10 mouse cellular contexts compared by ENCODE assay signal in the genomic region with DNA sequence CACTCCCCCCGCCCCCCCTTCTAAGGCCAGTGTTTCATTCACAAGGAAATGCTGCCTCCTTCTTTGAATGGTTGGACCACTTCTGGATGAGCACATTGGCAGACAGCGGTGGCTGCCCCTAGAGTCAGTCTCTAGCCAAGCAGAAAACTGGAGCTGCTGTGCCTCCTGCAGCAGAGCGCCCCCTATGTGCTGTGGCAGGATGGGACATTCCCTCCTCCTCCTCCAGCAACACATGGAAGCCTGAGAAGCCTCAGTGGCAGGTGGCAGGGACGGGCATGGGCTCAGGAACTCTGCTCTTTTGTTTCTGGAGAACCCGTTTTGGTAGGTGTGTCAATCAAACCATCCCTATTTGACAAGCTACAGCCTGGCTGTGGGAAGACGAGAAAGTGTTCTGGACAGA. TPM values are rescaled to one million over a fixed set of nuclear protein-coding genes. Genes with fewer than 3 reads are reported as not detected.
DNase-seq lines count a peak whose midpoint lies in the region; ATAC-seq and TF ChIP-seq lines count a peak whose summit lies in the region.
"Had no signal": no experiment of that assay in that cellular context is flagged by ENCODE, and none has a peak within 500 bp of the region (broad histone marks: within the 10 kb centered on the region; RNA-seq: fewer than 3 reads in every experiment).

No protein-coding gene starts in this region.

- peak; percentile 40 for DNase-seq in adrenal gland, postnatal 14 days
- no peak for DNase-seq in adrenal gland, adult 8-10 months
- DNase-seq in NIH3T3 (ENCODE audit: low read depth) = peak; percentile 35
- no peak for DNase-seq in lung, postnatal 0 days (ENCODE audit: low spot score)
- DNase-seq in left cerebral cortex, adult 9 months (ENCODE audit: low spot score in 2 of 2) = no peak

- peaks cover 50% of the 10 kb centered on the region for H3K4me1 ChIP-seq in intestine, embryonic 15.5 days (replicated peaks)
- H3K4me1 ChIP-seq in intestine, embryonic 16.5 days (ENCODE audit: control insufficient read depth, insufficient read depth, low read length) = peaks cover 35% of the 10 kb centered on the region
- peaks cover 18% of the 10 kb centered on the region for H3K4me1 ChIP-seq in lung, postnatal 0 days (ENCODE audit: insufficient read depth, low read depth, low read length)
- peaks cover 57% of the 10 kb centered on the region for H3K4me1 ChIP-seq in neural tube, embryonic 15.5 days

- no peaks in the 10 kb centered on the region for H3K36me3 ChIP-seq in intestine, embryonic 15.5 days
- no peaks in the 10 kb centered on the region for H3K36me3 ChIP-seq in intestine, embryonic 16.5 days (ENCODE audit: control insufficient read depth, insufficient read depth, low read length)
- H3K36me3 ChIP-seq in lung, postnatal 0 days (ENCODE audit: insufficient read depth, low read length) = no peaks in the 10 kb centered on the region
- H3K36me3 ChIP-seq in neural tube, embryonic 15.5 days = no peaks in the 10 kb centered on the region

- H3K4me3 ChIP-seq in intestine, embryonic 15.5 days (replicated peaks) = no peak overlapping the region
- no peak overlapping the region for H3K4me3 ChIP-seq in intestine, embryonic 16.5 days (ENCODE audit: low read length)
- H3K4me3 ChIP-seq in lung, postnatal 0 days (ENCODE audit: low read depth, low read length) = no peak overlapping the region
- no peak overlapping the region for H3K4me3 ChIP-seq in neural tube, embryonic 15.5 days (replicated peaks)

- H3K4me2 ChIP-seq in intestine, embryonic 15.5 days (replicated peaks) = no peak overlapping the region
- H3K4me2 ChIP-seq in intestine, embryonic 16.5 days (ENCODE audit: low read depth, low read length) = no peak overlapping the region
- no peak overlapping the region for H3K4me2 ChIP-seq in lung, postnatal 0 days (replicated peaks; ENCODE audit: low read depth, low read length)
- no peak overlapping the region for H3K4me2 ChIP-seq in neural tube, embryonic 15.5 days

- TF ChIP-seq CTCF in lung, postnatal 0 days (IDR thresholded peaks at IDR 0.05) = peak; percentile 75

- H3K27me3 ChIP-seq in intestine, embryonic 15.5 days (replicated peaks) = no peaks in the 10 kb centered on the region
- H3K27me3 ChIP-seq in intestine, embryonic 16.5 days (replicated peaks; ENCODE audit: control insufficient read depth, insufficient read depth, low read length) = no peaks in the 10 kb centered on the region
- no peaks in the 10 kb centered on the region for H3K27me3 ChIP-seq in lung, postnatal 0 days (replicated peaks; ENCODE audit: insufficient read depth, low read length)
- no peaks in the 10 kb centered on the region for H3K27me3 ChIP-seq in neural tube, embryonic 15.5 days (replicated peaks)

- no peak for ATAC-seq in intestine, embryonic 15.5 days
- ATAC-seq in intestine, embryonic 16.5 days = no peak
- ATAC-seq in lung, postnatal 0 days = no peak
- ATAC-seq in neural tube, embryonic 15.5 days (ENCODE audit: low FRiP score) = no peak

- no peak overlapping the region for H3K9ac ChIP-seq in intestine, embryonic 15.5 days
- no peak overlapping the region for H3K9ac ChIP-seq in intestine, embryonic 16.5 days (ENCODE audit: low read depth, low read length)
- no peak overlapping the region for H3K9ac ChIP-seq in lung, postnatal 0 days (replicated peaks; ENCODE audit: low read depth)
- H3K9ac ChIP-seq in neural tube, embryonic 15.5 days (replicated peaks) = no peak overlapping the region

- H3K27ac ChIP-seq in intestine, embryonic 15.5 days = 0 out of 2 replicates have a peak overlapping the region, but pooled peaks have one; percentile 3
- no peak overlapping the region for H3K27ac ChIP-seq in intestine, embryonic 16.5 days (ENCODE audit: low read length)
- no peak overlapping the region for H3K27ac ChIP-seq in lung, postnatal 0 days (ENCODE audit: low read length)
- no peak overlapping the region for H3K27ac ChIP-seq in neural tube, embryonic 15.5 days (replicated peaks)

- 77% methylated on average over 6 of the region's 6 CpGs for WGBS in intestine, embryonic 15.5 days
- WGBS in intestine, embryonic 16.5 days = 74% methylated on average over 6 of the region's 6 CpGs
- WGBS in lung, postnatal 0 days = 75% methylated on average over 6 of the region's 6 CpGs
- WGBS in neural tube, embryonic 15.5 days = 82% methylated on average over 6 of the region's 6 CpGs

- TF ChIP-seq EP300 in lung, postnatal 0 days (IDR thresholded peaks at IDR 0.05) = no peak

- H3K9me3 ChIP-seq in intestine, embryonic 15.5 days = no peaks in the 10 kb centered on the region
- no peaks in the 10 kb centered on the region for H3K9me3 ChIP-seq in intestine, embryonic 16.5 days (ENCODE audit: control insufficient read depth, low read length)
- no peaks in the 10 kb centered on the region for H3K9me3 ChIP-seq in lung, postnatal 0 days (ENCODE audit: low read length)
- no peaks in the 10 kb centered on the region for H3K9me3 ChIP-seq in neural tube, embryonic 15.5 days (replicated peaks)

RNA-seq across cellular contexts. Expression of a gene that starts 5.8 kb away (rescaled TPM):
- total RNA-seq in adrenal gland, postnatal 14 days (2021) = 39.0 and 42.2 TPM in 2 replicates
- 10 to 100 TPM; 37.0 to 51.7 (median 42.1) TPM for total RNA-seq in adrenal gland, adult 8-10 months (2022)
- 19.7 and 21.7 TPM in 2 replicates for polyA plus RNA-seq in intestine, embryonic 15.5 days (2015; fragmentation: Nextera tagmentation; extraction: Ambion mirVana)
- polyA plus RNA-seq in intestine, embryonic 16.5 days (2015; fragmentation: Nextera tagmentation; extraction: Ambion mirVana) = 18.2 and 18.4 TPM in 2 replicates
- 13.9 and 15.5 TPM in 2 replicates for polyA plus RNA-seq in lung, postnatal 0 days (2015; fragmentation: Nextera tagmentation; extraction: Ambion mirVana)
- polyA plus RNA-seq in neural tube, embryonic 15.5 days (2015; fragmentation: Nextera tagmentation; extraction: Ambion mirVana) = 23.3 and 26.2 TPM in 2 replicates

RNA-seq across cellular contexts. Expression of a gene that starts 42.3 kb away (rescaled TPM):
- 28.0 and 31.0 TPM in 2 replicates for total RNA-seq in adrenal gland, postnatal 14 days (2021)
- total RNA-seq in adrenal gland, adult 8-10 months (2022) = 10 to 100 TPM; 28.4 to 36.3 (median 31.1) TPM
- polyA plus RNA-seq in intestine, embryonic 15.5 days (2015; fragmentation: Nextera tagmentation; extraction: Ambion mirVana) = 48.2 TPM in 2 replicates
- polyA plus RNA-seq in intestine, embryonic 16.5 days (2015; fragmentation: Nextera tagmentation; extraction: Ambion mirVana) = 35.0 and 42.3 TPM in 2 replicates
- 39.4 and 39.9 TPM in 2 replicates for polyA plus RNA-seq in lung, postnatal 0 days (2015; fragmentation: Nextera tagmentation; extraction: Ambion mirVana)
- 275 and 338 TPM in 2 replicates for polyA plus RNA-seq in neural tube, embryonic 15.5 days (2015; fragmentation: Nextera tagmentation; extraction: Ambion mirVana)

RNA-seq across cellular contexts. Expression of a gene that starts 44.8 kb away (rescaled TPM):
- 0.68 and 1.1 TPM in 2 replicates for total RNA-seq in adrenal gland, postnatal 14 days (2021)
- total RNA-seq in adrenal gland, adult 8-10 months (2022) = 1 to 10 TPM in 1 of 4 experiments, under 1 TPM in 3; 0.32 to 1.0 (median 0.71) TPM
- 0.56 and 0.57 TPM in 2 replicates for polyA plus RNA-seq in intestine, embryonic 15.5 days (2015; fragmentation: Nextera tagmentation; extraction: Ambion mirVana)
- polyA plus RNA-seq in intestine, embryonic 16.5 days (2015; fragmentation: Nextera tagmentation; extraction: Ambion mirVana) = 0.31 and 0.32 TPM in 2 replicates
- 0.42 and 0.62 TPM in 2 replicates for polyA plus RNA-seq in lung, postnatal 0 days (2015; fragmentation: Nextera tagmentation; extraction: Ambion mirVana)
- polyA plus RNA-seq in neural tube, embryonic 15.5 days (2015; fragmentation: Nextera tagmentation; extraction: Ambion mirVana) = 1.4 and 1.6 TPM in 2 replicates

RNA-seq across cellular contexts. Expression of a gene that starts 44.9 kb away (rescaled TPM):
- total RNA-seq in adrenal gland, postnatal 14 days (2021) = not detected in 2 replicates
- total RNA-seq in adrenal gland, adult 8-10 months (2022) = not detected
- polyA plus RNA-seq in intestine, embryonic 15.5 days (2015; fragmentation: Nextera tagmentation; extraction: Ambion mirVana) = not detected in 2 replicates
- polyA plus RNA-seq in intestine, embryonic 16.5 days (2015; fragmentation: Nextera tagmentation; extraction: Ambion mirVana) = not detected in 2 replicates
- polyA plus RNA-seq in lung, postnatal 0 days (2015; fragmentation: Nextera tagmentation; extraction: Ambion mirVana) = not detected in 2 replicates
- polyA plus RNA-seq in neural tube, embryonic 15.5 days (2015; fragmentation: Nextera tagmentation; extraction: Ambion mirVana) = 0.27 TPM in 1 of 2 replicates, not detected in the other
- polyA plus RNA-seq: embryonic facial prominence, embryonic 11.5 days; stomach, embryonic 14.5 days had no signal

RNA-seq across cellular contexts. Expression of a gene that starts 54.6 kb away (rescaled TPM):
- total RNA-seq in adrenal gland, postnatal 14 days (2021) = not detected in 2 replicates
- not detected for total RNA-seq in adrenal gland, adult 8-10 months (2022)
- not detected in 2 replicates for polyA plus RNA-seq in intestine, embryonic 15.5 days (2015; fragmentation: Nextera tagmentation; extraction: Ambion mirVana)
- not detected in 2 replicates for polyA plus RNA-seq in intestine, embryonic 16.5 days (2015; fragmentation: Nextera tagmentation; extraction: Ambion mirVana)
- polyA plus RNA-seq in lung, postnatal 0 days (2015; fragmentation: Nextera tagmentation; extraction: Ambion mirVana) = not detected in 2 replicates
- polyA plus RNA-seq in neural tube, embryonic 15.5 days (2015; fragmentation: Nextera tagmentation; extraction: Ambion mirVana) = not detected in 2 replicates
- polyA plus RNA-seq: embryonic facial prominence, embryonic 11.5 days; stomach, embryonic 14.5 days had no signal

Comparison
In these comparisons a context has a peak if more than half of its experiments do, and no peak if none do; other contexts are left out.
1. DNase-seq: peak in adrenal gland, postnatal 14 days (single experiment) and NIH3T3 (single experiment); none in adrenal gland, adult 8-10 months (single experiment), lung, postnatal 0 days (single experiment) and left cerebral cortex, adult 9 months (0 of 2).